Mouse (Mus musculus) MEL (cell line): ENCODE measurements around the gene Cmtm3. TPM values are rescaled to one million over a fixed set of nuclear protein-coding genes. Genes with fewer than 3 reads are reported as not detected.
"Not testable (repeated sequence)": the region's sequence is repeated elsewhere in the genome, so short reads cannot be mapped to it uniquely, and the experiment has no call there.

Experiments
- DNase-seq: peaks from one replicate; pipeline ENCODE4 v3.0.0; 2011; ENCODE audit warnings: low read depth, low spot score
- H3K27ac ChIP-seq: 2 replicates; pipeline ENCODE4 v1.5.1; 2012; ENCODE audit warnings: low read depth, mild to moderate bottlenecking, control low read depth, low read length, moderate library complexity; ENCODE audit not compliant: control insufficient read depth
- H3K27me3 ChIP-seq, 2 experiments: fragments of 150-350 bp in 1 of 2; sonication (generic) in 1 of 2; 2 replicates each; pipeline ENCODE4 v1.6.1; 2012; ENCODE audit warnings: low read length in 2 of 2, mild to moderate bottlenecking in 2 of 2, improper control_type of control experiment in 1 of 2, moderate library complexity in 1 of 2; ENCODE audit not compliant: insufficient read depth in 2 of 2, control insufficient read depth in 1 of 2
- H3K36me3 ChIP-seq, 2 experiments: 2 replicates each; pipeline ENCODE4 v1.6.1; 2012 to 2014; ENCODE audit warnings: low read length in 2 of 2, improper control_type of control experiment in 1 of 2, inconsistent platforms in 1 of 2, mild to moderate bottlenecking in 1 of 2; ENCODE audit not compliant: insufficient read depth in 2 of 2, control insufficient read depth in 1 of 2
- H3K4me1 ChIP-seq, 2 experiments: fragments of 150-350 bp in 1 of 2; sonication (generic) in 1 of 2; 2 replicates each; pipeline ENCODE4 v1.6.1; 2012; ENCODE audit warnings: low read length in 2 of 2, improper control_type of control experiment in 1 of 2, mild to moderate bottlenecking in 1 of 2; ENCODE audit not compliant: insufficient read depth in 2 of 2, control insufficient read depth in 1 of 2
- H3K4me3 ChIP-seq, 2 experiments: fragments of 150-350 bp in 1 of 2; sonication (generic) in 1 of 2; 2 replicates each; pipeline ENCODE4 v1.5.1; 2012; ENCODE audit warnings: low read depth in 2 of 2, low read length in 2 of 2, mild to moderate bottlenecking in 2 of 2, moderate library complexity in 2 of 2, control low read depth in 1 of 2, improper control_type of control experiment in 1 of 2; ENCODE audit not compliant: control insufficient read depth in 1 of 2, insufficient read depth in 1 of 2
- H3K79me2 ChIP-seq: 2 replicates; pipeline ENCODE4 v1.6.1; 2012; ENCODE audit warnings: mild to moderate bottlenecking, low read length, moderate library complexity; ENCODE audit not compliant: control insufficient read depth, poor library complexity, insufficient read depth
- H3K9ac ChIP-seq: 2 replicates; pipeline ENCODE4 v1.6.1; 2012; ENCODE audit warnings: low read depth, mild to moderate bottlenecking, control low read depth, low read length, moderate library complexity; ENCODE audit not compliant: control insufficient read depth, poor library complexity, severe bottlenecking
- H3K9me3 ChIP-seq: fragments of 150-350 bp; sonication (generic); replicated peaks from 2 replicates; pipeline ENCODE4 v1.6.1; 2012; ENCODE audit warnings: mild to moderate bottlenecking, low read length, improper control_type of control experiment, moderate library complexity; ENCODE audit not compliant: insufficient read depth
- CHD2 ChIP-seq: IDR thresholded peaks from 2 replicates; pipeline ENCODE4 v1.6.1; 2011; ENCODE audit warnings: low read length, improper control_type of control experiment
- ELF1 ChIP-seq: IDR thresholded peaks from 2 replicates; pipeline ENCODE4 v1.6.1; 2014; ENCODE audit warnings: low read depth, mild to moderate bottlenecking, inconsistent platforms, low read length, improper control_type of control experiment, moderate library complexity
- GABPA ChIP-seq: IDR thresholded peaks from 2 replicates; pipeline ENCODE4 v1.6.1; 2012; ENCODE audit warnings: low read depth, mild to moderate bottlenecking, inconsistent platforms, low read length, improper control_type of control experiment, moderate library complexity
- GATA1 ChIP-seq: IDR thresholded peaks from 2 replicates; pipeline ENCODE4 v1.6.1; 2011; ENCODE audit warnings: low read depth, low read length, improper control_type of control experiment
- HCFC1 ChIP-seq: IDR thresholded peaks from 2 replicates; pipeline ENCODE4 v1.6.1; 2012; ENCODE audit warnings: low read depth, mild to moderate bottlenecking, inconsistent platforms, low read length, improper control_type of control experiment, moderate library complexity
- MAFK ChIP-seq: IDR thresholded peaks from 2 replicates; pipeline ENCODE4 v1.6.1; 2011; ENCODE audit warnings: low read depth, mild to moderate bottlenecking, low read length, improper control_type of control experiment, borderline replicate concordance
- MXI1 ChIP-seq: IDR thresholded peaks from 2 replicates; pipeline ENCODE4 v1.6.1; 2011; ENCODE audit warnings: mild to moderate bottlenecking, low read depth, low read length, improper control_type of control experiment
- MYB ChIP-seq: IDR thresholded peaks from 2 replicates; pipeline ENCODE4 v1.6.1; 2011; ENCODE audit warnings: mild to moderate bottlenecking, low read depth, low read length, improper control_type of control experiment
- MYC ChIP-seq: IDR thresholded peaks from 2 replicates; pipeline ENCODE4 v1.6.1; 2011; ENCODE audit warnings: low read depth, mild to moderate bottlenecking, low read length, improper control_type of control experiment, moderate library complexity
- NELFE ChIP-seq: IDR thresholded peaks from 2 replicates; pipeline ENCODE4 v1.6.1; 2011; ENCODE audit warnings: low read depth, low read length, improper control_type of control experiment
- POLR2A ChIP-seq, 2 experiments: IDR thresholded peaks; 2 replicates each; pipeline ENCODE4 v1.6.1; 2011 to 2012; ENCODE audit warnings: low read length in 2 of 2, mild to moderate bottlenecking in 2 of 2, control low read depth in 1 of 2, improper control_type of control experiment in 1 of 2, low read depth in 1 of 2, moderate library complexity in 1 of 2; ENCODE audit not compliant: control insufficient read depth in 1 of 2, insufficient read depth in 1 of 2, poor library complexity in 1 of 2
- POLR2AphosphoS2 ChIP-seq: IDR thresholded peaks from 2 replicates; pipeline ENCODE4 v1.6.1; 2011; ENCODE audit warnings: low read length, improper control_type of control experiment
- RCOR1 ChIP-seq: IDR thresholded peaks from 2 replicates; pipeline ENCODE4 v1.6.1; 2012; ENCODE audit warnings: low read depth, mild to moderate bottlenecking, inconsistent platforms, low read length, improper control_type of control experiment
- SIN3A ChIP-seq: IDR thresholded peaks from 2 replicates; pipeline ENCODE4 v1.6.1; 2012; ENCODE audit warnings: low read length, improper control_type of control experiment, inconsistent platforms
- TCF12 ChIP-seq: IDR thresholded peaks from 2 replicates; pipeline ENCODE4 v1.6.1; 2014; ENCODE audit warnings: low read depth, mild to moderate bottlenecking, inconsistent platforms, low read length, improper control_type of control experiment, moderate library complexity
- UBTF ChIP-seq: IDR thresholded peaks from 2 replicates; pipeline ENCODE4 v1.6.1; 2012; ENCODE audit warnings: low read depth, mild to moderate bottlenecking, inconsistent platforms, low read length, improper control_type of control experiment, moderate library complexity, borderline replicate concordance; ENCODE audit not compliant: insufficient read depth
- USF2 ChIP-seq, 2 experiments: IDR thresholded peaks; 2 replicates each; pipeline ENCODE4 v1.6.1; 2011 to 2012; ENCODE audit warnings: improper control_type of control experiment in 2 of 2, low read length in 2 of 2, borderline replicate concordance in 1 of 2, inconsistent platforms in 1 of 2, low read depth in 1 of 2, mild to moderate bottlenecking in 1 of 2; ENCODE audit not compliant: insufficient read depth in 1 of 2
- ZC3H11A ChIP-seq: IDR thresholded peaks from 2 replicates; pipeline ENCODE4 v1.6.1; 2012; ENCODE audit warnings: low read depth, mild to moderate bottlenecking, inconsistent platforms, low read length, improper control_type of control experiment
- polyA plus RNA-seq, 2 experiments: library from polyadenylated mRNA; stranded (reverse) in 1 of 2; unstranded in 1 of 2; fragments of >175 nt in 1 of 2; fragments of >200 nt in 1 of 2; gene quantifications; 2 replicates each; pipeline versions ENCODE4 v1.2.1 to v1.2.4; 2012; ENCODE audit warnings: low replicate concordance in 2 of 2, low read depth in 1 of 2; ENCODE audit not compliant: insufficient read length in 2 of 2, insufficient read depth in 1 of 2, missing spikeins in 1 of 2
- total RNA-seq: library from RNA; depleted of rRNA; stranded (reverse); fragments of 300-350 nt; gene quantifications from 2 replicates; pipeline ENCODE4 v1.2.3, GENCODE M21; 2012; rRNA removed

Gene Cmtm3
- total RNA-seq (13.2 and 17.9 TPM in 2 replicates), polyA plus RNA-seq (10 to 100 TPM in 1 of 2 experiments, not detected in 1; 56.3 TPM)

- peaks cover 10% of the 10 kb centered on the region for H3K79me2 ChIP-seq
- peak within 1 kb of the TSS; percentile 76 for H3K9ac ChIP-seq
- DNase-seq, result peak; percentile 74
- H3K27me3 ChIP-seq, result no peaks in the 10 kb centered on the region
- TF ChIP-seq MXI1 (peak; percentile 30; the same call in 1 of the 2 replicates), UBTF (no peak), GABPA (no peak), TCF12 (0 out of 2 replicates have a peak, but pooled peaks have one; percentile 3), HCFC1 (peak; percentile 56; the same call in 1 of the 2 replicates), POLR2A (IDR thresholded peaks at IDR 0.05; ENCODE audit: control insufficient read depth in 1 of 2, insufficient read depth in 1 of 2, low read depth in 1 of 2, low read length in 2 of 2, poor library complexity in 1 of 2) (0 out of 4 replicates have a peak, but pooled peaks of 1 of the 2 experiments have one; percentile 37), ZC3H11A (no peak), POLR2AphosphoS2 (no peak), SIN3A (peak; percentile 26; the same call in 1 of the 2 replicates), MYC (no peak), ELF1 (peak; percentile 55; the same call in 1 of the 2 replicates), NELFE (peak; percentile 46; the same call in 1 of the 2 replicates)
- peak within 1 kb of the TSS; percentile 59 to 90 for H3K4me3 ChIP-seq
- H3K9me3 ChIP-seq, result no peaks in the 10 kb centered on the region
- H3K27ac ChIP-seq, result peak within 1 kb of the TSS; percentile 66
- H3K36me3 ChIP-seq, result peaks cover 0 to 11% of the 10 kb centered on the region in 2 experiments; a peak in 2 of 4 replicates
- H3K4me1 ChIP-seq, result peaks cover 0 to 10% of the 10 kb centered on the region in 2 experiments; a peak in 2 of 4 replicates
These were observed at the start of gene Cmtm3 for GRCm38 (mm10) chr8:104339229-104339982. Cmtm3 (plus strand) TSS chr8:104339410.

GRCm38 (mm10) chr8:104293081-104293480 is 46.1 kb upstream of the Cmtm3 start, which contains the start of gene Cmtm2a:
Cmtm2a (minus strand) TSS chr8:104293181.
- not testable (repeated sequence) for H3K27ac ChIP-seq, H3K9ac ChIP-seq, H3K27me3 ChIP-seq, H3K36me3 ChIP-seq, H3K4me3 ChIP-seq, H3K9me3 ChIP-seq, DNase-seq, H3K4me1 ChIP-seq, H3K79me2 ChIP-seq

GRCm38 (mm10) chr8:104294396-104294795 is 44.8 kb upstream of the Cmtm3 start:
- DNase-seq, result no peak
- no peak overlapping the region for H3K4me3 ChIP-seq
- no peaks in the 10 kb centered on the region for H3K79me2 ChIP-seq
- H3K9me3 ChIP-seq, result no peaks in the 10 kb centered on the region
- H3K27me3 ChIP-seq, result no peaks in the 10 kb centered on the region
- TF ChIP-seq USF2 (IDR thresholded peaks at IDR 0.05; ENCODE audit: borderline replicate concordance in 1 of 2, insufficient read depth in 1 of 2, low read depth in 1 of 2, low read length in 2 of 2) (no peak), MYB (no peak), GATA1 (no peak), MAFK (no peak), RCOR1 (no peak), NELFE (no peak), POLR2AphosphoS2 (no peak), ELF1 (no peak), CHD2 (no peak)
- H3K36me3 ChIP-seq, result no peaks in the 10 kb centered on the region
- no peaks in the 10 kb centered on the region for H3K4me1 ChIP-seq
- H3K27ac ChIP-seq, result no peak overlapping the region
- no peak overlapping the region for H3K9ac ChIP-seq

- not testable (repeated sequence) for H3K9me3 ChIP-seq, H3K4me3 ChIP-seq, H3K79me2 ChIP-seq, H3K9ac ChIP-seq, H3K27ac ChIP-seq, H3K36me3 ChIP-seq, H3K27me3 ChIP-seq, DNase-seq, H3K4me1 ChIP-seq
These were observed 37.6 kb upstream of the Cmtm3 start for GRCm38 (mm10) chr8:104301577-104301976.
